Mouse (Mus musculus): ENCODE results near the gene Mllt3.

Gene Mllt3

DNA sequence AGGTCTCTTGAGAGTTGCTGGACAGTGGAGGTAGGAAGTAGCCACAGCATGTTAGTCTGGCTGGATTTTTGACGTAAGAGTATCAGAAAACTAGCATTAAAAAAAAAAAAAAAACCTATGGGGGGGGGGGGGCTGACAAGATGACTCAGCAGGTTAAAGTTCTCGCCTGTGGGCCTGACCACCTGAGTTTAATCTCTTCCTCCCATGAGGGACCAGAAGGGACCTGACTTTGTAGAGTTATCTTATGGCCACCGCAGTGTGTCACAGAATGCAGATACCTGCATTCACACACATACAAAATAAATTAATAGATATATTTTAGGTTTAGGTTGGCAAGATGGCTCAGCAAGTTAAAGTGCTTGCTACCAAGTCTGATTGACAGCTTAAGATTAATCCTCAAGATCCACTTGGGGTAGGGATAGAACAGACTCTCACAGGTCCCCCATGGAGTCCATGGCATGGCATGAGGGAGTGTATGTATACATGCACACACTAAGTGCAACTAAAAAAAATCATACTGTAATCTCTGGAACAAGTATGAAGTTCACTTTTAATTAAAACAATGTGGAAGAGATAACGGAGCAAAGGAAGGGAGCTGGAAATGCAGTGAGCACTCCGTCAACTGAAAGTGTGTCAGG lies 203.6 kb downstream of the Mllt3 start:
- DNase-seq (ENCODE audit: low read depth, low spot score), result no peak

DNA sequence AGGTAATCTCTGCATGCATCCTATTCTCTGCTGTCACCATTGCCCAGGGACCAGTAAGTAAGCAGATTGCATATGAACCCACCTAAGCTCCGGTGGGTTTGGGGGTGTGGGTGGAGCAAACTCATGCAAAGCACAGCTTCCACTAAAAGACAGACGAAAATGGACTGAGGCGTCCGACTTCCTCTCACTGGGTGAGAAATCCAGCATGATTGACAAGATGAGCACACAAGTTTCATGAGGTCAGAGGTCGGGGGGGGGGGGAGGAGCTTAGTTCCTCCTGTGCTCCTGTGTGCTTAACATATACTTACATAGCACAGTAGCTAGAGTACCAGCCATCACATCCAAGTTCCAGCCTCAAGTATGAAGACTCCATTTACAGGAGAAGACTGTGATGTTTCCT lies 206.8 kb downstream of the Mllt3 start:
- DNase-seq (ENCODE audit: low read depth, low spot score), result no peak

DNA sequence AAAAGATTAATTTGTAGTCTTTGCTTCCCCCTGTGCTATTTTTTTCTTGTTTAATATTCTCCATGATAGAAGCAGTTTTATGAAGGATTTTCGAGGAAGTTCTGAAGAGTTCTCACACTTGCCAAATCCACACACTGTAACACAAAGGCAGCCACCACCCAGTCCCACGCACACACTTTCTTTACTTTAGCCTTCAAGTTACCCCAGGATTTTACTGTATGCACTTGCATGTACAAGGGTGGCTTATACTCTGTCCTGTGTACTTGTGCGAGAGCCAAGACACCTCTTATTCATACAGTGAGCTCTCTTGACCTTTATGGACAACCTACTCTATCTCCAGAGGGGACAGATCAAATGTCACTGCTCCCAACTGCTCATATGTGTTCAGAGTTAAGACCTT lies 209.5 kb downstream of the Mllt3 start:
- no peak for DNase-seq (ENCODE audit: low read depth, low spot score)

DNA sequence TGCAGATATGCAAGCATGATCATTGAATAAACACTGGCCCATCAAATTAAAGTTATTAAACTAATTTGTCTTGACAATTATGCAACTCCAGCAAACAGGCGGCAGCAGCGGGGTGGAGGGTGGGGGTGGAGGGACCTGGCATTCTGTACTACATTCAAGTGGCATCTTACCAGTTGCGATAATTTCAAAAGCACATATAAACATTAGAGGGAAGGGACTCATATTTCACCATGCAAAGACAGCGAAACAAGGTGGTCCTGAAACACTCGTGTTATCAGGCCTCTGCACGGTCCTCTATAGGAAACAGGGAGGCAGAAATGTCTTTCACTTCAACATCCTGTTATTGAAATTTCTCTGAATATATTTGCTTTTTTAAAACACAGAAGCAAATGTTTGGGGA lies 210.0 kb downstream of the Mllt3 start:
- DNase-seq (ENCODE audit: low read depth, low spot score), result no peak

DNA sequence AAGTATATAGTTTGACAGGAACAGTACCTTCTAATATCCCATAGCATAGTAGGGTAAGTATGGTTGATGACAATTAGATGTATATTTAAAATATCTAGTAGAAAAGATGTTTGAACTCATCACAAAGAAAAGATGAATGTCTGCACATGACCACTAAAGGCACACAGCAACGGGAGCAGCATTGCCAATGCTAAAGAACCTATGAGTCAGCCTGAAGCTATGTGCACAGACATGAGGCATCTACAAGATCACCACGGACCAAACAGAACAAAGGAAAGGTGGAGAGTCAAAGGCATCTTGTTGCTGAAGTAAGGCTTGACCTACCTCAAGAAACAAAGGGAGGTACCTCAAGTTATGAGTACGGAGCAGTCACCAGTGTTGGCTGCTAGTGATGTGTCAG lies 212.3 kb downstream of the Mllt3 start:
- DNase-seq (ENCODE audit: low read depth, low spot score), result peak; percentile 83

DNA sequence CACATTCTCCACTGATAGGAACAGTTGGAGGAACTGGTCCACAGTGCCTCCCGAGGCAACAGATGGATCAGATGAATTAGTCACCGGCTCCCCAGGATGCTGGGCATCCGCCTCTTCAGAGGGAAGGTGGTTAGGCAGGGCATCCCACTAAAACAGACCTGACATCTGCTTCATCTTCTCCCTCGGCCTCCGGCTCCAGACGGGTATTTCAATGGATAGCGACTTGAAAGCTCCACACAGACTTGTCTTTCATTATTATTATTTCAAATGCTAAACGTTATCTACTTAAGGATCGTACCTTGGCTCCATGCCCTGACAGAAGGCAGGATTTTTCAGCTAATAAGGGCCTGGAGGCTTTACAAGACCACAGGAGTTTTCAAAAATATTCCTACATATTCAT lies 214.0 kb downstream of the Mllt3 start:
- DNase-seq (ENCODE audit: low read depth, low spot score), result peak; percentile 8

DNA sequence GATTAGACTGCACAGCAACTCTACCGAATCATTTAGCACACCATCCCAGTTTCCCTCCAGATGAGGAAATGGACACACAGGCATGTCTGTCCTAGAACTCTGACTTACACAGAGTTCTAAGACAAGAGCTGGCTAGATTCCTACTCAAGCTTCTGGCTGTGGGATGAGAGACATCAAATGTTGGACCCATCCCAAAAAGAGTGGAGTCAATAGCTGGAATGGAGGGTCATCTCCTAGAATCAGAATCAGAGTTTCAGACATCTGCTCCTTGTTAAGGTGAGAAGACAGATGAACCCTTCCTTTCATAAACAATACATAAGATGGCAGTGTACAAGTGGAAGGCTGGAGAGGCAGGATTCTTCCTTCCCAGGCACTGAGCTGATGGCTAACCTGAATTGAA lies 214.9 kb downstream of the Mllt3 start:
- DNase-seq (ENCODE audit: low read depth, low spot score), result no peak

DNA sequence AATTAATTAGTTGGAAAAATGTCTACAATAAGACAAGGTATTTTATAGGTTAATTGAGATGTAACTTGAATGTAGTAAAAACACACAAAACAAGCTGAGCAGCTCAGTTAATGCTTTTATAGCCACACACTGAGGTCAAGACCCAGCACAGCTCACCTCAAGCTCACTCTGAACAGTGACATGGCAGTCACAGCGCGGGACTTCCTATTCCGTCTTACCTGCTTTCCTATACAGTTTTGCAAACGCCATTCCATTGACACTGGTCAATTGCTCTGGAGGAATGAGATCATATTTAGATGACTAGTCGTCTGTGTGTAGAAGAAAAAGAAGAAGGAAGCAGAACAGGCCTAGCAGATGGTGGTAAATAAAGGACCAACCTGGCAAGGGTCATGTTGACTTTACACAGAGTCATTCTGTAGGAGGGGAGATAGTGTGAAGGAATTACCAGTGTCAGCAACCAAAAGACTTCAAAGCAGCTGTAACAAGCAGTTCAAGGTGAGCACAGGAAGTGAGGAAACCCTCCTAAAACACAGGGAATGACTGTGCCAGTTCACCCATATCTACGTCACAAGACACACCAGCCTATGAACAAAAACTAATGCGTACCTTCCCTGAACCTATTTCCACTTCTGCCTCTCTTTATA lies 217.6 kb downstream of the Mllt3 start:
- no peak for DNase-seq (ENCODE audit: low read depth, low spot score)

DNA sequence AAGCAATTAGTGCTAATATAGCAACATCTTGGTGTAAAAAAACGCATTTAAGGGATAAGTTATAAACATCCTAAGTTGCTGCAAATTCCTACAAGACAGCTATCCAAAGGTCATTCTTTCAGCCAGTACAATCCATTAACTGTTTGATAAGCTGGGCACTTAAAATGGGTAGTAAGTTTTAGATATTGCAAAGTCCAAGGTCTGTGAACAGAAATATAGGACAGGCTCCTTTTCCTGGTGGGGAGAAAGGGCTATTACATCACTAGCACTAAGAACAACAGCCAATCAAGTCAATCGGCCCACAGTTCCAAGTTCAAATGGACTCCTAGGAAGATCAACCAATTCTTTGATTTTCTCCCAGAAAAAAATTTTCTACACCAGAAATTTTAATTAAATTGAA lies 221.3 kb downstream of the Mllt3 start:
- no peak for DNase-seq (ENCODE audit: low read depth, low spot score)

DNA sequence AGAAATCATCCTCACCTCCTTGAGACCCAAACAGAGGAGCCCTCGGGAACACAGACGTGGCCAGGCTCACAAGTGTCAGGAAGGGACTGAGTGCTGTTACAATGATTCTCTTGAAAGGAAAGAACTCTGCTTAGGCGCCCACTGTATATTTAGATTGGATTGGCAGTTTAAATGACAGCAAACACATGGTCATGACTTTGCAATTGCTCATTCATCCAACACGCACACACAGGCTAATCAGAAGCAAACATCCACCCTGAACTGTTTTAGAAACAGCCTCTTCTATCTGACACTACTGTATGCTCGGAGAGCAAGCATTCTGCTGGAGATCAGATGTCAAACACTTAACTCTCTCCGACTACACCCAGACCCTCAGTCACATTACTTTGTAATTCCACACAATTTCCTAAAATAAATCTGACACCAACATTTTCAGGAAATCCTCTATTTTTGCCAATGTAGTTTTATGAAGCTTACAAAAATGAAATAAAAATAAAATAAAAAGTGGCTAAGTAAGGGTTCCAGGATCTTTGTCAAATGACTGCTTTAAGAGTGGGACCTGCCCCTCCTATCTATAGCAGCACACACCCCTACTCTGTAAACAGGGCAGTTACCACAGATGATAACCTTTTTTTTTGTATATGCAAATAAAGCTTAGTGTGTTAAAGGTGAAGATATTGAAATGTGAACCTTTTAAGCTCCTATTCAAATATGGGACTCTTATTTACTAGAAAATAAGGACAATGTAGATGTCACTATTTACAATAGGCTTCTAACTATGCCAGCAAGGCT lies 226.8 kb downstream of the Mllt3 start:
- DNase-seq (ENCODE audit: low read depth, low spot score), result no peak

DNA sequence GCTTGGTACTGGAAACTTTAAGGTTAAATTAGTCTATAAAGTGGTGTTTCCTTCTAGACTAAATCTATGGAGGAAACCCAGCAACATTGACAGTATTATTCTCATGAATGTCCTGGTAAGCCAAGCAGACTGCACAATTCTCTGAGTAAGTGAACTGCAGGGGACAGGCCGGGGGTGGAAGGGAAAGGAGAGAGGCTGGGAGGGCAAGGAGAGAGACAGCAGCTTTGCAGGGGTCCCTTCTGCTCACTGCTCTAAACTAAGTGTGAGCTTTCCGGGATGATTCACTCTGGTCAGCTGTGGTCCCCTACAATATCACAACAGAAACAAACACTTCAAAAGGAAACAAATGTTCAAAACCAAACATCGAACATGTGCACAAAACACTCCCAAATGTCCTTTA lies 228.6 kb downstream of the Mllt3 start:
- no peak for DNase-seq (ENCODE audit: low read depth, low spot score)

DNA sequence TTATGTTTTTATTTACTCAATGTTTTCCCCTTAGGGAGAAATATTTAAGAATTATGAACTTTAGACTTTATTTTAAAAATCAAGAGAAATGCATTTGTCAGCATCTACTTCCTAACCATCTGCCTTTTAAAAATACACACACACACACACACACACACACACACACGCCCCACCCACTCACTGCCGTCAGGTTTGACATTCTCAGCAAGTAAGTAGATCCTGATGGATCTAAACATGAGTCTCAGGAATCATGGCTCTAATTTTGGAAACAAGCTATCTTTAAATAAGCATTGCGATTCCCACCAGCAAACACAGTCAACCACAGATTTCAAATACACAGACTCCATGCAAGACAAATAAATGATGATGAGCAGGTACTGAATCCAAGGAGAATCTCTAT lies 229.9 kb downstream of the Mllt3 start:
- no peak for DNase-seq (ENCODE audit: low read depth, low spot score)

DNA sequence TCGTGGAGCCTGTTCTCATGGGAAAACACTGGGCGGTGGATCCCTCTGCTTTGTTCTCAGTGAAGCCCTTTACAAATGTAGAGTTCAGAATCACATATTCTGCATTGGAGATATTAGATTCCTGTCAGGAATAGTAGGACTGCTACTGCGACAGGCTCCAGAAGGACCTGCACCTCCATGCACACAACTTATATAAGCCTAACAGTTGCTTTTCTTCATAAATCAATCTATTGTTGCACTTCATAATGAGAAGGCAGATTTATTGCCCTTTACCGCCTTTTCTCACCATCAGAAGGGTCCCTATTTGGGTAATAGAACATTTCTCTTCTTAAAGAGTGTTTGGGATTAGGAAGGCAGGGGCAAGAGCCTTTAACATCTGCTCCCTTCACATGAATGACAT lies 231.0 kb downstream of the Mllt3 start:
- DNase-seq (ENCODE audit: low read depth, low spot score), result no peak

DNA sequence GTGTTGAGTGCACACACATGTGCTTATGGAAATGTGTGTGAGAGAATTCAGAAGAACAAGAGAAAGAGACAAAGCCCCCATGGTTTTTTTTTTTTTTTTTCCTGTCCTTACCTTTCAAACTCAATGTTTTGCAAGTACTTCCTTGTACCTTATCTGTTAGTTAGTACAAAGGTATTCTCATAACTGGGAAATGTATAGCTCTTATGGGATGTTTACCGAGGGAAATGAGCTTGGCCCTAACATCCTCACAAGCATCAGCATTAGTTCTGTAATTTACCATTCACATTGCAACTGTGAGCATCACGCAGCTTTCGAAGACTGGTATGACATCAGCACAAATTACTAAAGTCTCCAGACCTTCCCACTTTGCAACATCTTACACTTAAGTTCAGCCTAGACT lies 231.8 kb downstream of the Mllt3 start:
- DNase-seq (ENCODE audit: low read depth, low spot score), result no peak

DNA sequence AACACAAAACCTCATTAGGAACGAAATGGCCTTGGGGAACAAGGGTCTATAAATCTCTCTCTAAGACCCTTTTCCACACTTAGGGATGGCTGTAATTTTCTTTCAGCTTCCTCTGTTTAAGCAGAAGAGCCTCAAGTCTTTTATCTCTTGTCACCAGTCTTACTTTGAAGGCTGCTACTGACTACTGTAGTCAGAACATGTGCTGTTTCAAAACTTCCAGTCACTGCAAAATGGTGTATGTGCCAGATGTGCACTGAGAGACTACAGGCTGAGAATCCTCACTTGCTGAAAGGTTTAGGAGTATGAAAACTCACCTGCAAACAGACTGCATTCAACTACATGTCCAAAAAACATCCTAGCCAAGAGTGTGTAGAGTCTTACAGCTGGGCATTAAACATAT lies 232.9 kb downstream of the Mllt3 start:
- DNase-seq (ENCODE audit: low read depth, low spot score), result no peak

DNA sequence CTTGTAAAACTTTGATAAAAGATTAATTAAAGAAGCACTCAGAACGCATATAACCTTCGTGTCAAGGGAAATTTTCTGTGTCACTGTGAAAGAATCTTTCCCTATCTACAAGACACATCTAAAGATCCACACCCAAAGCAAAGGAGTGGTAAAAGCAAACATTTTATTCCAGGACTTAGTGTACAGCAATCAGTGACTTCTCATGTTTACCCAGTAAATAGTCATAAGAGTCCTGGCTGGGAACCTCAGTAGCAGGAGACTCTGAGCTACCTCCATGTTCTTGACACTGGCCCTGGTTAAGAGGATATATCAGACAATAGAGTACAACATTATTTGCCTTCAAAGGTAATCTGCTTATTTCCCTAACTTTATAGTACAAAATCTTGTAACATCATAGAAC lies 233.7 kb downstream of the Mllt3 start:
- no peak for DNase-seq (ENCODE audit: low read depth, low spot score)

DNA sequence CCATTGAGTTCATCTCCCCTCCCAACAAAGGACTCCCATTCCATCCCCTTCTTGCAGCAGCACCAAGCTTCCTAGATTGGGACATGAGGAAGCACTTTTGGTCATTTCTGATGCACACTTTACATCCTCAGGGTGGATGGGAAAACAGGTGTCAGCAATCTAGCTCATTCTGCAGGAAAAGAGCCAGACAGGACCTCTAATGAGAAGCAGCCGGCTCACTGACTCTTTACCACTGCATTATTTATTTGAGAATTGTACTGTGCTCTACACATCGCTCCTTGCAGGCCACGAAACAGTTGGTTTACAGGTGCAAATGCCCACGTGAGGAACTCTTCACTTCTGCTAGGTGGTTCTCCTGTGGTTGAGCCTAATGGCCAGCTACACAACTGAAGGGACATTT lies 237.9 kb downstream of the Mllt3 start:
- DNase-seq (ENCODE audit: low read depth, low spot score), result no peak

DNA sequence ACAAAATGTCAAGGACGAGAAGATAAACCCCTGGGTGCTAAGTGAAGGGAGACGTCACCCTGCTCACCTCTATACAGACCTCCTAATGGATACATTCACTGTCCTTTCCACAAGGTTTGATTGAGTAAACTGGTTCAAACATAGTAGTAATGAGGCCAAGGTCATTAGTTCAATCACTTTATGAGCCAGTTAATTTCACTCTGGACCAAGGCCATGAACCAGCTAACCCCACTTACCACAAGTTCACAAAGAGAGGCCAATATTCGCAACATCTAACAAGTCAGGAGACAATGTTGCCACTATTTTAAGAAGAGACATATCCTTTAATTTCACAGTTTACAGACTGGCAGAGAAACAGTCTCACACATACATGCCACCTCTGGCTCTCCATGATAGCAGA lies 238.9 kb downstream of the Mllt3 start:
- no peak for DNase-seq (ENCODE audit: low read depth, low spot score)

DNA sequence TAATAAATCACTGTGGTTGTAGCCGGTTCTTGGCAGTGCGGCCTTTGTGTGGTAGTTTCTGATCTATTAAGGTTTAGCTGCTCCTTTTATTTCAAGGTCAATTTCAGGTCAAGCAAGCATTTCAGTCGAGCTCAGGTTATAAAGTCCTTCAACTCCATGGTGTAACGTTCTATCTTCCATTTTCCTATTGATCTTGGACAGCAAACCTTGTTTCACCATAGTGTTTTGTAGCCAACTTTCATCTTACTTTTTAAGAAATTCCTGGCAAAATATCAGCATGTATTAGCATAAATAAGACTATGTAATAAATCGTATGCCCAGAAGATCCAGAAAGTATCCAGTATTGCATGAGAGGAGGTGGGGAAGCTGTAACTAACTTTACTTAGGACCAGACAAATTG lies 240.7 kb downstream of the Mllt3 start:
- DNase-seq (ENCODE audit: low read depth, low spot score), result no peak

DNA sequence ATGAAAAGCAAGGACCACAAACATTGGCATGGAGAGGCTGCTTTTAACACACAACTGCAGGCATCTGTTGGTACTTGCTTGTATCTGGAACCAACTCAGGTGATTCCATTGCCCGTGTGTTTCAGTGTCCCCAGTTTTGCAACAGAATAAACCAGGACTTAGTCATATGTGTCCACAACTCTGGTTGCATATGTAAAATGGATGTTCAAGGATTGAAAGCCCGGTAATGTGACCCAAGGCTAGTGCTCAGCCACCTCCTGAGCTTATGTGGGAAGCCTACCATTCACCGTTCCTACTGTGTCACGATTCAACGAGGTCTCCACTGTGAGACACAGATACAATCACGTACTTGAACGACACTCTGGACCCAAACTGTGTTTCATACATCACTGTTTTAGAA lies 243.7 kb downstream of the Mllt3 start:
- no peak for DNase-seq (ENCODE audit: low read depth, low spot score)

DNA sequence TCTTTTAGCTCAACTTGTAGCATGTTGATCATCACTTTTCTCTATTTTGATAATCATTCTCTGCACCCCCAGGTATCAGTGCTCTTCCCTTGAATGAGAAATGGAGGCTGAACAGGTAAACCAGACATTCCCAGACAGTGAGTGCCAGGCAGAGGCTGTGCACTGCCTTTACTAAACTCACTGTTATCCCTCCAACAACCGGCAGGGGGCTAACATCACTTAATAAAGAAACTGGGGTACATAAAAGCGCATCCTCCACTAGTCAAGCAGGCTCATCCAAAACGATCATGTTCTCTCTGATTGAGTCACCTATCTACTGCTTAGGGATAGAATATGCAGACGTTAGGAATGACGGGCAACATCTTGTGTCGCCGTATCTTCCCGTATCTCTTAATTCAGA lies 244.5 kb downstream of the Mllt3 start:
- peak; percentile 75 for DNase-seq (ENCODE audit: low read depth, low spot score)

DNA sequence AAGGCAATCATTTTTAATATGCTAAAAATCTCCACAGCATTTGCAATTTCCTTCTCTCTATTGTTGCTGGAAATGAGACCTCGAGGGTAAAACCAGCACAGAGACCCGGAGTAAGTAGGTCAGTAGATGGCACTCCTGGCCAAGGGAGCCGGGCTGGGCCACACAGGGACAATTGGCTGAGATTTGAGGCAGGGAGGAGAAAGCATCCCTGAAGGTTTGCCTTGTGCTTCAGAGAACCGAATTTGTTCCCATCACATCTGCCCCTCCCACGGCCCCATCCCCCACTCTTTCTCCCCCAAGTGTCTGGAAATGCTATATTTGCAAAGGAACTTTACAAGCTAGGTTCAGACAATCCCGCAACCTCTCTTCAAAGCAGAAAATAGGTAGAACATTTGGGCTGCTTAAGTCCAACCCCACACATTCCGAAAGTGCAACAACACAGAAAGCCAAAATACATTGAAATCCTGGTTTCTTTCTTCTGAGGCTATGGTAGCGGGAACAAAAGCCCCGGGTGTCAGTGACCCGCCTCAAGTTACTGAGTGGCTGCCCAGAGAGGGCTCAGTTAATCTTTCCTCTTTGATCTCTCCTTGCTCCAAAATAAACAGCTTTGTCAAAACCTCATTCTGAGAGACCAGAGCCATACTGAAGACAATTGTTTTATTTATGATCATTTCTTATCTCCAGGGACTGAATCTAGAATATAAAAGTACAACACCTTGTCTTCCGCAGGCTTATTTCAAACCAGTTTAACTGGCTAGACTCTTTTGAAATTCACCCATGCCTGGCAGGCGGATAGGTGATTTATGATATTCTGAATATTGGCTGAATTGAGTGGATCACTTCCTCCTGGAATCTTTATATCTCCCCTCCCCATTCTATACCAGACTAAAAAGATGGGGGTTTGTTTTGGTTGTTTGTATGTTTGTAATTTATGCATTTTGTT lies 247.8 kb downstream of the Mllt3 start:
- DNase-seq (ENCODE audit: low read depth, low spot score), result peak; percentile 63
